9 mouse cellular contexts compared by ENCODE assay signal in the genomic region with DNA sequence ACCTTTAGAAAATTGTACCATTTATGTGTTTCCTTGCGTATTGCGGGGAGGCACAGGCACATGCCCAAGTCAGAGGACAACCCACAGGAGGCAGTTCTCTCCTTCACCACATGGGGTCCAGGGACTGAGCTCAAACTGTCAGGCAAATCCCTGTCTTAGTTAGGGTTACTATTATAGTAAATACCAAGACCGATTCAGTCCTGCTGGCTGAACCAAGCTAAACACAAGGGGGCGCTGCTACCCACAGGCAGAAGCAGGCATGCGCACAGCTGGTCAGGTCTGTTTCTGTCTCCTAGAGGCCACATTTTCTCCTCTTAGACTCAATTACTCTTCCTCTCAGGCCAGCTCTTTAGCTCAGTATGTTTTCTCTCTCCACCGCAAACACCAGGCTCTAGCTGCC. TPM values are rescaled to one million over a fixed set of nuclear protein-coding genes. Genes with fewer than 3 reads are reported as not detected.
A peak's percentile ranks its signal among the peaks of the same experiment; 100 is the strongest.
DNase-seq lines count a peak whose midpoint lies in the region; ATAC-seq and TF ChIP-seq lines count a peak whose summit lies in the region.
"Had no signal": no experiment of that assay in that cellular context is flagged by ENCODE, and none has a peak within 500 bp of the region (broad histone marks: within the 10 kb centered on the region; RNA-seq: fewer than 3 reads in every experiment).

No protein-coding gene starts in this region.

- no peaks in the 10 kb centered on the region for H3K9me3 ChIP-seq in intestine, embryonic 14.5 days (ENCODE audit: control insufficient read depth, low read length)
- 0 out of 2 replicates have a peak, but pooled peaks cover 2% of the 10 kb centered on the region for H3K9me3 ChIP-seq in intestine, embryonic 16.5 days (ENCODE audit: control insufficient read depth, low read length)
- H3K9me3 ChIP-seq in E14TG2a.4 (ENCODE audit: low read length), result no peaks in the 10 kb centered on the region
- no peaks in the 10 kb centered on the region for H3K9me3 ChIP-seq in limb, embryonic 11.5 days (ENCODE audit: control insufficient read depth, low read length)
- H3K9me3 ChIP-seq: lung, embryonic 15.5 days had no signal

- TF ChIP-seq CTCF in E14TG2a.4 (conservative IDR thresholded peaks at IDR 0.05; ENCODE audit: low read length), result peak; percentile 89

- H3K27ac ChIP-seq in intestine, embryonic 14.5 days (ENCODE audit: low read depth), result no peak overlapping the region
- no peak overlapping the region for H3K27ac ChIP-seq in intestine, embryonic 16.5 days (ENCODE audit: low read length)
- H3K27ac ChIP-seq in limb, embryonic 11.5 days (replicated peaks; ENCODE audit: low read depth, low read length), result no peak overlapping the region
- H3K27ac ChIP-seq: lung, embryonic 15.5 days had no signal

- H3K4me2 ChIP-seq in intestine, embryonic 14.5 days (ENCODE audit: low read length), result no peak overlapping the region
- no peak overlapping the region for H3K4me2 ChIP-seq in intestine, embryonic 16.5 days (ENCODE audit: low read depth, low read length)
- no peak overlapping the region for H3K4me2 ChIP-seq in limb, embryonic 11.5 days (ENCODE audit: low read depth, severe bottlenecking)
- H3K4me2 ChIP-seq: lung, embryonic 15.5 days had no signal

- no peaks in the 10 kb centered on the region for H3K36me3 ChIP-seq in intestine, embryonic 14.5 days (ENCODE audit: control insufficient read depth, insufficient read depth, low read length)
- H3K36me3 ChIP-seq in intestine, embryonic 16.5 days (ENCODE audit: control insufficient read depth, insufficient read depth, low read length), result no peaks in the 10 kb centered on the region
- H3K36me3 ChIP-seq in E14TG2a.4 (ENCODE audit: insufficient read depth, low read length), result no peaks in the 10 kb centered on the region
- H3K36me3 ChIP-seq in limb, embryonic 11.5 days (ENCODE audit: control insufficient read depth, insufficient read depth, low read length), result no peaks in the 10 kb centered on the region
- H3K36me3 ChIP-seq: lung, embryonic 15.5 days had no signal

- peak; percentile 73 for DNase-seq in intestine, embryonic 14.5 days (ENCODE audit: low spot score)
- DNase-seq in adrenal gland, postnatal 36 days, result peak; percentile 63 to 79
- peak; percentile 82 for DNase-seq in limb, embryonic 11.5 days (ENCODE audit: low spot score)
- DNase-seq in ovary, postnatal 14 days (ENCODE audit: low spot score), result peak; percentile 66
- DNase-seq in MN1 (ENCODE audit: low spot score), result no peak

- H3K4me1 ChIP-seq in intestine, embryonic 14.5 days (replicated peaks; ENCODE audit: control insufficient read depth, insufficient read depth, low read length), result no peaks in the 10 kb centered on the region
- no peaks in the 10 kb centered on the region for H3K4me1 ChIP-seq in intestine, embryonic 16.5 days (ENCODE audit: control insufficient read depth, insufficient read depth, low read length)
- peaks cover 43% of the 10 kb centered on the region for H3K4me1 ChIP-seq in E14TG2a.4 (replicated peaks; ENCODE audit: low read depth, low read length)
- no peaks in the 10 kb centered on the region for H3K4me1 ChIP-seq in limb, embryonic 11.5 days (ENCODE audit: control insufficient read depth, insufficient read depth, low read length)
- H3K4me1 ChIP-seq: lung, embryonic 15.5 days had no signal

- H3K4me3 ChIP-seq in intestine, embryonic 14.5 days (ENCODE audit: low read depth, low read length), result no peak overlapping the region
- no peak overlapping the region for H3K4me3 ChIP-seq in intestine, embryonic 16.5 days (ENCODE audit: low read length)
- H3K4me3 ChIP-seq in E14TG2a.4 (replicated peaks; ENCODE audit: low read length), result peak overlapping the region; percentile 18; the same call in 1 of the 2 replicates
- no peak overlapping the region for H3K4me3 ChIP-seq in limb, embryonic 11.5 days (ENCODE audit: low read depth, low read length)
- H3K4me3 ChIP-seq: lung, embryonic 15.5 days had no signal

- H3K9ac ChIP-seq in intestine, embryonic 14.5 days (ENCODE audit: low read length), result no peak overlapping the region
- no peak overlapping the region for H3K9ac ChIP-seq in intestine, embryonic 16.5 days (ENCODE audit: low read depth, low read length)
- no peak overlapping the region for H3K9ac ChIP-seq in limb, embryonic 11.5 days (ENCODE audit: low read length)
- H3K9ac ChIP-seq: lung, embryonic 15.5 days had no signal

- ATAC-seq in intestine, embryonic 14.5 days (replicated peaks; ENCODE audit: low FRiP score, low TSS enrichment, low read depth), result no peak
- no peak for ATAC-seq in intestine, embryonic 16.5 days
- peak; percentile 38 for ATAC-seq in frontal cortex, adult (ENCODE audit: low TSS enrichment)
- ATAC-seq in limb, embryonic 11.5 days (ENCODE audit: insufficient number of reproducible peaks, low FRiP score, low TSS enrichment, low read depth), result no peak

- no peaks in the 10 kb centered on the region for H3K27me3 ChIP-seq in intestine, embryonic 14.5 days (replicated peaks; ENCODE audit: control insufficient read depth, insufficient read depth, low read length)
- H3K27me3 ChIP-seq in intestine, embryonic 16.5 days (replicated peaks; ENCODE audit: control insufficient read depth, insufficient read depth, low read length), result no peaks in the 10 kb centered on the region
- no peaks in the 10 kb centered on the region for H3K27me3 ChIP-seq in E14TG2a.4 (ENCODE audit: insufficient read depth, low read length)
- H3K27me3 ChIP-seq in limb, embryonic 11.5 days (ENCODE audit: control insufficient read depth, insufficient read depth, low read length), result no peaks in the 10 kb centered on the region
- H3K27me3 ChIP-seq: lung, embryonic 15.5 days had no signal

- WGBS in intestine, embryonic 14.5 days, result 40% methylated on average over 6 of the region's 6 CpGs
- 47% methylated on average over 6 of the region's 6 CpGs for WGBS in intestine, embryonic 16.5 days
- WGBS in limb, embryonic 11.5 days, result 44% methylated on average over 6 of the region's 6 CpGs

RNA-seq across cellular contexts. Expression of gene Sumo1, which starts 56.8 kb away (rescaled TPM):
- polyA plus RNA-seq in intestine, embryonic 14.5 days (2014; fragmentation: Nextera tagmentation; extraction: Ambion mirVana), result 371 and 397 TPM in 2 replicates
- polyA plus RNA-seq in intestine, embryonic 16.5 days (2015; fragmentation: Nextera tagmentation; extraction: Ambion mirVana), result 283 and 307 TPM in 2 replicates
- 100 to 1,000 TPM; 115 to 155 TPM for total RNA-seq in adrenal gland, postnatal 36 days (2021)
- 597 and 627 TPM in 2 replicates for polyA plus RNA-seq in limb, embryonic 11.5 days (2014; fragmentation: Nextera tagmentation; extraction: Ambion mirVana)
